Mouse (Mus musculus) heart, embryonic 11.5 days (tissue): ENCODE results near the gene Thbd. TPM values are rescaled to one million over a fixed set of nuclear protein-coding genes. Genes with fewer than 3 reads are reported as not detected.

Experiments
- ATAC-seq: fragments of 200-750 bp; cut with Nextera tagmentation; replicated peaks from 2 replicates; pipeline ENCODE4 v1.8.0; 2017; ENCODE audit warnings: moderate library complexity; ENCODE audit not compliant: insufficient number of reproducible peaks, low FRiP score, low TSS enrichment
- H3K27ac ChIP-seq: fragments of 300-500 bp; sonication (generic); 2 replicates; pipeline ENCODE4 v1.5.1; 2014; ENCODE audit warnings: mild to moderate bottlenecking, low read depth, low read length
- H3K27me3 ChIP-seq: fragments of 300-500 bp; sonication (generic); 2 replicates; pipeline ENCODE4 v1.6.1; 2014; ENCODE audit warnings: mild to moderate bottlenecking, low read length, mixed read lengths; ENCODE audit not compliant: control insufficient read depth, insufficient read depth
- H3K36me3 ChIP-seq: fragments of 300-500 bp; sonication (generic); 2 replicates; pipeline ENCODE4 v1.6.1; 2014; ENCODE audit warnings: mild to moderate bottlenecking, low read length, moderate library complexity, mixed read lengths; ENCODE audit not compliant: control insufficient read depth, insufficient read depth
- H3K4me1 ChIP-seq: fragments of 300-500 bp; sonication (generic); 2 replicates; pipeline ENCODE4 v1.6.1; 2014; ENCODE audit warnings: low read length; ENCODE audit not compliant: control insufficient read depth, insufficient read depth
- H3K4me2 ChIP-seq: fragments of 300-500 bp; sonication (generic); 2 replicates; pipeline ENCODE4 v1.6.1; 2014; ENCODE audit warnings: mild to moderate bottlenecking, moderate library complexity
- H3K4me3 ChIP-seq: fragments of 300-500 bp; sonication (generic); 2 replicates; pipeline ENCODE4 v1.5.1; 2014; ENCODE audit warnings: low read depth, low read length
- H3K9ac ChIP-seq: fragments of 300-500 bp; sonication (generic); 2 replicates; pipeline ENCODE4 v1.6.1; 2014; ENCODE audit warnings: mild to moderate bottlenecking, low read depth, low read length, moderate library complexity
- H3K9me3 ChIP-seq: fragments of 300-500 bp; sonication (generic); replicated peaks from 2 replicates; pipeline ENCODE4 v1.6.1; 2016; ENCODE audit warnings: low read length; ENCODE audit not compliant: control insufficient read depth
- WGBS: fragments of 180-500 bp; shearing (Covaris S2); extraction: QIAGEN DNeasy Blood & Tissue Kit; methylation state at CpG from one replicate; pipeline ENCODE4 v1.1.7; 2014; ENCODE audit not compliant: insufficient replicate concordance; 5-methylcytosine and 5-hydroxymethylcytosine counted together
- polyA plus RNA-seq: library from polyadenylated mRNA; unstranded; fragments of >200 nt; fragmentation: Nextera tagmentation; extraction: Ambion mirVana; gene quantifications from 2 replicates; pipeline ENCODE4 v1.2.1, GENCODE M21; 2014

The Thbd gene
- polyA plus RNA-seq, 1 experiment from 2014 or later = 18.5 TPM

GRCm38 (mm10) chr2:148371743-148372630, 36.0 kb downstream of the Thbd start:
- 33% methylated on average over 4 of the region's 4 CpGs for WGBS
- peak; percentile 58 for ATAC-seq
- no peak overlapping the region for H3K9ac ChIP-seq
- peaks cover 10% of the 10 kb centered on the region; the same call in 1 of the 2 replicates for H3K27me3 ChIP-seq
- peaks cover 22% of the 10 kb centered on the region for H3K4me1 ChIP-seq
- H3K36me3 ChIP-seq = no peaks in the 10 kb centered on the region
- H3K4me3 ChIP-seq = no peak overlapping the region
- H3K4me2 ChIP-seq = no peak overlapping the region
- H3K9me3 ChIP-seq = no peaks in the 10 kb centered on the region
- no peak overlapping the region for H3K27ac ChIP-seq

GRCm38 (mm10) chr2:148365227-148365626, 42.8 kb downstream of the Thbd start:
- peaks cover 4% of the 10 kb centered on the region; the same call in 1 of the 2 replicates for H3K27me3 ChIP-seq
- no peak for ATAC-seq
- WGBS = 41% methylated on average over 1 of the region's 1 CpGs
- no peaks in the 10 kb centered on the region for H3K9me3 ChIP-seq
- no peak overlapping the region for H3K4me2 ChIP-seq
- no peak overlapping the region for H3K4me3 ChIP-seq
- H3K27ac ChIP-seq = no peak overlapping the region
- H3K9ac ChIP-seq = no peak overlapping the region
- H3K36me3 ChIP-seq = no peaks in the 10 kb centered on the region
- H3K4me1 ChIP-seq = no peaks in the 10 kb centered on the region

- H3K36me3 ChIP-seq = no peaks in the 10 kb centered on the region
- H3K27ac ChIP-seq = no peak overlapping the region
- H3K9ac ChIP-seq = no peak overlapping the region
- whole genome bisulfite sequencing = 86% methylated on average over 3 of the region's 3 CpGs
- ATAC-seq = no peak
- H3K4me1 ChIP-seq = no peaks in the 10 kb centered on the region
- no peak overlapping the region for H3K4me2 ChIP-seq
- no peaks in the 10 kb centered on the region for H3K9me3 ChIP-seq
- no peak overlapping the region for H3K4me3 ChIP-seq
- peaks cover 4% of the 10 kb centered on the region; the same call in 1 of the 2 replicates for H3K27me3 ChIP-seq
These were observed 43.5 kb downstream of the Thbd start for GRCm38 (mm10) chr2:148364536-148364935.

GRCm38 (mm10) chr2:148357145-148357544, 50.8 kb downstream of the Thbd start:
- H3K27me3 ChIP-seq = no peaks in the 10 kb centered on the region
- H3K9ac ChIP-seq = no peak overlapping the region
- no peaks in the 10 kb centered on the region for H3K4me1 ChIP-seq
- no peak overlapping the region for H3K27ac ChIP-seq
- no peak for ATAC-seq
- WGBS = 74% methylated on average over 1 of the region's 1 CpGs
- no peak overlapping the region for H3K4me3 ChIP-seq
- H3K36me3 ChIP-seq = no peaks in the 10 kb centered on the region
- H3K9me3 ChIP-seq = no peaks in the 10 kb centered on the region
- H3K4me2 ChIP-seq = no peak overlapping the region

Other genes with a start within 250 kb of the Thbd start
- 1.2 and 1.7 TPM in 2 replicates for gene Sstr4, start 12.8 kb downstream of the Thbd start, polyA plus RNA-seq
- gene Cd93, start 35.4 kb upstream of the Thbd start, polyA plus RNA-seq = 22.9 and 23.1 TPM in 2 replicates